Mouse (Mus musculus): ENCODE measurements around the gene Shank2. TPM values are rescaled to one million over a fixed set of nuclear protein-coding genes. Genes with fewer than 3 reads are reported as not detected.

Shank2 gene
- total and polyA plus RNA-seq, 2 experiments from 2014 or later = 9.3 to 32.6 TPM

DNA sequence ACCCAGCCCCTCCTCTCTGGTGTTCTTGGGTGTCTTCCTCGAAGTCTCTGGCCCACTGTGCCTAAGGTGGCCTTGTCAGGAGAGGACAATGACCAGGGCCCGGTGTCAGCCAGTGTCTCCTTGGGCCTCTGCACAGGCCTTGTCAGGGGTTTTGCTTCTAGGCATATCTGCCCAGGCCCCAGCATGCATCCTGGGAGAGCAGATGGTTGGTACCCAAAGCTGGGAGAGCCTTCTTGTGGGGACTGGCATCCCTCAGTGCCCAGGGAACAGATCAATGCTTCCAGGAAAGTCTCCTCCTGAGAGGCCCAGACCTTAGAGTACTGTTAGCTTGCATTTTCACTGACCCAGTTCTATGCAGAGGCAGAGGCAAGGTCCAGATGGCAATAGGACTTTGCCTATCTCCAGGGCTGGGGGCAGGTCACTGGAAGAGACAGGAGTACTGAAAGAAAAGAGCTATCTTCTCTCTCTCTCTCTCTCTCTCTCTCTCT is 327.7 kb downstream of the Shank2 start:
- ATAC-seq (ENCODE audit: low FRiP score) (no peak), DNase-seq (ENCODE audit: low spot score) (no peak)
- Histone ChIP-seq H3K4me1 (ENCODE audit: insufficient read depth, low read length) (no peaks in the 10 kb centered on the region), H3K9me3 (ENCODE audit: low read length) (no peaks in the 10 kb centered on the region), H3K4me3 (ENCODE audit: low read depth, low read length) (no peak overlapping the region), H3K27ac (ENCODE audit: low read depth, low read length) (no peak overlapping the region), H3K36me3 (ENCODE audit: insufficient read depth, low read length) (no peaks in the 10 kb centered on the region), H3K4me2 (ENCODE audit: low read depth, low read length, poor library complexity, severe bottlenecking) (no peak overlapping the region), H3K27me3 (ENCODE audit: insufficient read depth, low read length) (no peaks in the 10 kb centered on the region), H3K9ac (replicated peaks; ENCODE audit: low read length, poor library complexity, severe bottlenecking) (no peak overlapping the region)
- 86% methylated on average over 2 of the region's 2 CpGs for WGBS
- no peak for TF ChIP-seq CTCF (IDR thresholded peaks at IDR 0.05)

DNA sequence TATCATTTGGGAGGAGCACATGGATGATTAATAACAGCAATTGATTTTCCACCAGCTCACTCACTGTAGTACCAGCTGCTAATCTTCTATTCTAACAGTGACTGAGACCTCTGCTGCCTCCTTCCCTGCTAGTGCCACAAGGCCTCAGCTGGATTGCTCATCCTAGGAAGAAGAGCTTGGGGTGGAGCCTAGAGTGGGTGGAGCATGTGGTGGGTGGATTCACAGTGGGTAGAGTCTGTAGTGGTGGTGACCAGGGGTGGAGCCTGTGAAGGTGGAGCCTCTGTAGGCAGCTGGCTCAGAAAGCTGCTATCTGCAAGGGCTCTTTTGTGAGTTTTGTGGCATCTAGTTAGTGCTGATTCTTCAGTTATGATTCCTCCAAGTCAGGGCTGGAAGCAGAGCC is 334.9 kb downstream of the Shank2 start:
- no peak overlapping the region for H3K4me2 ChIP-seq (ENCODE audit: low read depth, low read length, poor library complexity, severe bottlenecking)
- ATAC-seq (ENCODE audit: low FRiP score) = no peak
- H3K9me3 ChIP-seq (ENCODE audit: low read length) = no peaks in the 10 kb centered on the region
- H3K27ac ChIP-seq (ENCODE audit: low read depth, low read length) = no peak overlapping the region
- no peaks in the 10 kb centered on the region for H3K27me3 ChIP-seq (ENCODE audit: insufficient read depth, low read length)
- no peak for TF ChIP-seq CTCF (IDR thresholded peaks at IDR 0.05)
- H3K4me3 ChIP-seq (ENCODE audit: low read depth, low read length) = no peak overlapping the region
- no peaks in the 10 kb centered on the region for H3K36me3 ChIP-seq (ENCODE audit: insufficient read depth, low read length)
- H3K9ac ChIP-seq (replicated peaks; ENCODE audit: low read length, poor library complexity, severe bottlenecking) = no peak overlapping the region
- no peak for DNase-seq (ENCODE audit: low spot score)
- H3K4me1 ChIP-seq (ENCODE audit: insufficient read depth, low read length) = no peaks in the 10 kb centered on the region

DNA sequence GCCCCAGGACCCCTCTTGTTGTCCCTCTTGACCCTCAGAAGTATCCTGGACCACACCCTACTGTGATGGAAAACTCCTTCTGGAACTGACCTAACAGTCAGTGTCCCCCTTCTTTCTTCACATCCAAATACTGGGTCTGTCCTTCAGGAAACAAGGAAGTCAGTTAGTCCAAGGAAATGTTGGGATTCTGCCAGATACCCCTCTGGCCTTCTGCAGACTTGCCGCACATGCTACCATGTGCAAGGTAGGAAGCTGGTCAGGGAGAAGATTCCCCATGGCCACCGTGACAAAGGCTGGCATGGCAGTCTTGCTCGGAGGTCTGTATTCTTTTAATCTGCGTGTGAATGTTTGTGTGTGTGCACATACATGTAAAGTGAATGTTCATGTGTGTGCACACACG is 337.0 kb downstream of the Shank2 start:
- no peak overlapping the region for H3K9ac ChIP-seq (replicated peaks; ENCODE audit: low read length, poor library complexity, severe bottlenecking)
- H3K4me2 ChIP-seq (ENCODE audit: low read depth, low read length, poor library complexity, severe bottlenecking) = no peak overlapping the region
- no peaks in the 10 kb centered on the region for H3K27me3 ChIP-seq (ENCODE audit: insufficient read depth, low read length)
- TF ChIP-seq CTCF (IDR thresholded peaks at IDR 0.05) = no peak
- H3K9me3 ChIP-seq (ENCODE audit: low read length) = no peaks in the 10 kb centered on the region
- whole genome bisulfite sequencing = 91% methylated on average over 5 of the region's 5 CpGs
- DNase-seq (ENCODE audit: low spot score) (no peak), ATAC-seq (ENCODE audit: low FRiP score) (no peak)
- H3K36me3 ChIP-seq (ENCODE audit: insufficient read depth, low read length) = no peaks in the 10 kb centered on the region
- no peak overlapping the region for H3K4me3 ChIP-seq (ENCODE audit: low read depth, low read length)
- H3K4me1 ChIP-seq (ENCODE audit: insufficient read depth, low read length) = no peaks in the 10 kb centered on the region
- H3K27ac ChIP-seq (ENCODE audit: low read depth, low read length) = no peak overlapping the region

DNA sequence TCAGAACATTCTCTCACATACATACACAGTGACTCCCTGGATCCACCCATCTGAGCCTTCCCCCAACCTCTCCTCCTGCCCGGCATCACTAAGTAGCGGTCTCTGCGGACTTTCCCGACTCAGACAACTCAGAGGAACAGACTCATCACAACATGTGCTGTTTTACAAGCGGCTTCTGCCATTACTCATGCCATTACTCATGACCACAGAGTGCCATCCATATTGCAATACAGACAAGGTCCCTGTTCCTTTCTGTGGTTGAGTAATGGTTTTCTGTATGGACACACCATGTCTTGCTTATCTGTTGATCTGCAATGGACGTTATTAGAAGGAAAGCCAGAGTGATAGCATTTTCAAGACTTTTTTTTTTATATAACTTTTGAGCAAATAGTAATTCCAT is 338.6 kb downstream of the Shank2 start:
- ATAC-seq (ENCODE audit: low FRiP score) (no peak), DNase-seq (ENCODE audit: low spot score) (no peak)
- no peak overlapping the region for H3K4me2 ChIP-seq (ENCODE audit: low read depth, low read length, poor library complexity, severe bottlenecking)
- H3K27ac ChIP-seq (ENCODE audit: low read depth, low read length) = no peak overlapping the region
- no peaks in the 10 kb centered on the region for H3K4me1 ChIP-seq (ENCODE audit: insufficient read depth, low read length)
- no peaks in the 10 kb centered on the region for H3K27me3 ChIP-seq (ENCODE audit: insufficient read depth, low read length)
- H3K9ac ChIP-seq (replicated peaks; ENCODE audit: low read length, poor library complexity, severe bottlenecking) = no peak overlapping the region
- H3K9me3 ChIP-seq (ENCODE audit: low read length) = no peaks in the 10 kb centered on the region
- H3K36me3 ChIP-seq (ENCODE audit: insufficient read depth, low read length) = no peaks in the 10 kb centered on the region
- no peak for TF ChIP-seq CTCF (IDR thresholded peaks at IDR 0.05)
- H3K4me3 ChIP-seq (ENCODE audit: low read depth, low read length) = no peak overlapping the region
- 86% methylated on average over 6 of the region's 6 CpGs for WGBS

DNA sequence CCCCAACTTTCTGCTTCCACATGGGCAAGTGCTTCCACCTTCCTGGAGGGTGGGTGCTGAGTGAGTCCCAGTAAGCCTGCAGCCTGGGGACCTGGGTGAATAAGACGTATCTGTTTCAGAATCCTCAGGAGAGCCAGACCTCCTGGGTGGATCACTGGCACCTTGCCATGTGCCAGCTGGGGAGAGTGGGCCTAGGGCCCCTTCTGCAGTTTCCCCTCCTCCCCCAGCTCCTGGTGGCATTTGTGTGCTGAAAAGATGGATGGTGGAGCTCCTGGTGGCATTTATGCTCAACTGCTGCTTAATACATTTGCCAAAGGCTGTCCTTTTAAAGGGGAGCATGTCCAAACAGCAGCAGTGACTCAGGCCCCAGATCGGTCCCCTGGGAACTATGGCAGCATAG is 364.4 kb downstream of the Shank2 start:
- H3K4me2 ChIP-seq (ENCODE audit: low read depth, low read length, poor library complexity, severe bottlenecking) = no peak overlapping the region
- H3K27ac ChIP-seq (ENCODE audit: low read depth, low read length) = no peak overlapping the region
- 72% methylated on average over 2 of the region's 2 CpGs for WGBS
- H3K9ac ChIP-seq (replicated peaks; ENCODE audit: low read length, poor library complexity, severe bottlenecking) = no peak overlapping the region
- ATAC-seq (ENCODE audit: low FRiP score) (no peak), DNase-seq (ENCODE audit: low spot score) (no peak)
- no peak overlapping the region for H3K4me3 ChIP-seq (ENCODE audit: low read depth, low read length)
- H3K9me3 ChIP-seq (ENCODE audit: low read length) = no peaks in the 10 kb centered on the region
- H3K4me1 ChIP-seq (ENCODE audit: insufficient read depth, low read length) = no peaks in the 10 kb centered on the region
- no peaks in the 10 kb centered on the region for H3K27me3 ChIP-seq (ENCODE audit: insufficient read depth, low read length)
- TF ChIP-seq CTCF (IDR thresholded peaks at IDR 0.05) = no peak
- no peaks in the 10 kb centered on the region for H3K36me3 ChIP-seq (ENCODE audit: insufficient read depth, low read length)

DNA sequence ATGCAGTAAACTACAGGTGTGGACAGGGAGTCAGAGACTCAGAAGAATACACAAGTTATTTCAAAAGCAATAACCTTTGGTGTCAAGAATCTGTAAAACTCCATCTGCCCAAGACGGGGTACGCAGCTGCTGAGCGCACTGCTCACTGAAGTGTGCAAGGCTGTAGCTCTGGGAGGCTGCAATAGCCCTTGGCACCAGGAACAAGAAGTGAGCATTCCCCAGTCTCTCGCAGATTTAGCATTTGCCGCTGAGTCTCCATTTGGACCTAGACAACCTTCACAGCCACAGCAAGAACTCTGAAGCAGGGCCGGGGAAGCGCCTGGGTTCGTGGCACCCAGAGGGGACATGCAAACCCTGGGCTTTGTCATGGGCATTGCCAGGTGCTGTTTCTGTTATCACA is 371.3 kb downstream of the Shank2 start:
- Histone ChIP-seq H3K4me3 (ENCODE audit: low read depth, low read length) (no peak overlapping the region), H3K36me3 (ENCODE audit: insufficient read depth, low read length) (no peaks in the 10 kb centered on the region), H3K9me3 (ENCODE audit: low read length) (no peaks in the 10 kb centered on the region), H3K9ac (replicated peaks; ENCODE audit: low read length, poor library complexity, severe bottlenecking) (no peak overlapping the region), H3K27ac (ENCODE audit: low read depth, low read length) (no peak overlapping the region), H3K4me1 (ENCODE audit: insufficient read depth, low read length) (no peaks in the 10 kb centered on the region), H3K4me2 (ENCODE audit: low read depth, low read length, poor library complexity, severe bottlenecking) (no peak overlapping the region), H3K27me3 (ENCODE audit: insufficient read depth, low read length) (no peaks in the 10 kb centered on the region)
- no peak for TF ChIP-seq CTCF (IDR thresholded peaks at IDR 0.05)
- no peak for DNase-seq (ENCODE audit: low spot score)
- no peak for ATAC-seq (ENCODE audit: low FRiP score)
- WGBS = 81% methylated on average over 8 of the region's 8 CpGs
